Mouse (Mus musculus) MEL (cell line): Measurements from ENCODE around the gene Susd3. TPM values are rescaled to one million over a fixed set of nuclear protein-coding genes. Genes with fewer than 3 reads are reported as not detected.

Source experiments
- DNase-seq: peaks from one replicate; pipeline ENCODE4 v3.0.0; 2011; ENCODE audit warnings: low read depth, low spot score
- H3K27ac ChIP-seq: 2 replicates; pipeline ENCODE4 v1.5.1; 2012; ENCODE audit warnings: low read depth, mild to moderate bottlenecking, control low read depth, low read length, moderate library complexity; ENCODE audit not compliant: control insufficient read depth
- H3K27me3 ChIP-seq, 2 experiments: fragments of 150-350 bp in 1 of 2; sonication (generic) in 1 of 2; 2 replicates each; pipeline ENCODE4 v1.6.1; 2012; ENCODE audit warnings: low read length in 2 of 2, mild to moderate bottlenecking in 2 of 2, improper control_type of control experiment in 1 of 2, moderate library complexity in 1 of 2; ENCODE audit not compliant: insufficient read depth in 2 of 2, control insufficient read depth in 1 of 2
- H3K36me3 ChIP-seq, 2 experiments: 2 replicates each; pipeline ENCODE4 v1.6.1; 2012 to 2014; ENCODE audit warnings: low read length in 2 of 2, improper control_type of control experiment in 1 of 2, inconsistent platforms in 1 of 2, mild to moderate bottlenecking in 1 of 2; ENCODE audit not compliant: insufficient read depth in 2 of 2, control insufficient read depth in 1 of 2
- H3K4me1 ChIP-seq, 2 experiments: fragments of 150-350 bp in 1 of 2; sonication (generic) in 1 of 2; 2 replicates each; pipeline ENCODE4 v1.6.1; 2012; ENCODE audit warnings: low read length in 2 of 2, improper control_type of control experiment in 1 of 2, mild to moderate bottlenecking in 1 of 2; ENCODE audit not compliant: insufficient read depth in 2 of 2, control insufficient read depth in 1 of 2
- H3K4me3 ChIP-seq, 2 experiments: fragments of 150-350 bp in 1 of 2; sonication (generic) in 1 of 2; 2 replicates each; pipeline ENCODE4 v1.5.1; 2012; ENCODE audit warnings: low read depth in 2 of 2, low read length in 2 of 2, mild to moderate bottlenecking in 2 of 2, moderate library complexity in 2 of 2, control low read depth in 1 of 2, improper control_type of control experiment in 1 of 2; ENCODE audit not compliant: control insufficient read depth in 1 of 2, insufficient read depth in 1 of 2
- H3K79me2 ChIP-seq: 2 replicates; pipeline ENCODE4 v1.6.1; 2012; ENCODE audit warnings: mild to moderate bottlenecking, low read length, moderate library complexity; ENCODE audit not compliant: control insufficient read depth, poor library complexity, insufficient read depth
- H3K9ac ChIP-seq: 2 replicates; pipeline ENCODE4 v1.6.1; 2012; ENCODE audit warnings: low read depth, mild to moderate bottlenecking, control low read depth, low read length, moderate library complexity; ENCODE audit not compliant: control insufficient read depth, poor library complexity, severe bottlenecking
- H3K9me3 ChIP-seq: fragments of 150-350 bp; sonication (generic); replicated peaks from 2 replicates; pipeline ENCODE4 v1.6.1; 2012; ENCODE audit warnings: mild to moderate bottlenecking, low read length, improper control_type of control experiment, moderate library complexity; ENCODE audit not compliant: insufficient read depth
- BHLHE40 ChIP-seq: IDR thresholded peaks from 2 replicates; pipeline ENCODE4 v1.6.1; 2012; ENCODE audit warnings: low read depth, mild to moderate bottlenecking, inconsistent platforms, low read length, improper control_type of control experiment, borderline replicate concordance
- CHD1 ChIP-seq: IDR thresholded peaks from 2 replicates; pipeline ENCODE4 v1.6.1; 2012; ENCODE audit warnings: low read depth, mild to moderate bottlenecking, inconsistent platforms, low read length, improper control_type of control experiment
- CHD2 ChIP-seq: IDR thresholded peaks from 2 replicates; pipeline ENCODE4 v1.6.1; 2011; ENCODE audit warnings: low read length, improper control_type of control experiment
- E2F4 ChIP-seq: IDR thresholded peaks from 2 replicates; pipeline ENCODE4 v1.6.1; 2011; ENCODE audit warnings: low read depth, low read length, improper control_type of control experiment, borderline replicate concordance
- ETS1 ChIP-seq: IDR thresholded peaks from 2 replicates; pipeline ENCODE4 v1.6.1; 2012; ENCODE audit warnings: low read depth, mild to moderate bottlenecking, inconsistent platforms, low read length, improper control_type of control experiment, moderate library complexity
- HCFC1 ChIP-seq: IDR thresholded peaks from 2 replicates; pipeline ENCODE4 v1.6.1; 2012; ENCODE audit warnings: low read depth, mild to moderate bottlenecking, inconsistent platforms, low read length, improper control_type of control experiment, moderate library complexity
- JUND ChIP-seq: IDR thresholded peaks from 2 replicates; pipeline ENCODE4 v1.6.1; 2011; ENCODE audit warnings: low read depth, mild to moderate bottlenecking, improper control_type of control experiment, low read length
- MAX ChIP-seq: IDR thresholded peaks from 2 replicates; pipeline ENCODE4 v1.6.1; 2011; ENCODE audit warnings: low read length, improper control_type of control experiment
- MAZ ChIP-seq: IDR thresholded peaks from 2 replicates; pipeline ENCODE4 v1.6.1; 2012; ENCODE audit warnings: low read depth, mild to moderate bottlenecking, inconsistent platforms, low read length, improper control_type of control experiment
- MEF2A ChIP-seq: IDR thresholded peaks from 2 replicates; pipeline ENCODE4 v1.6.1; 2014; ENCODE audit warnings: low read depth, mild to moderate bottlenecking, inconsistent platforms, low read length, improper control_type of control experiment; ENCODE audit not compliant: poor library complexity, insufficient replicate concordance, severe bottlenecking; ENCODE audit errors: extremely low read depth
- MXI1 ChIP-seq: IDR thresholded peaks from 2 replicates; pipeline ENCODE4 v1.6.1; 2011; ENCODE audit warnings: mild to moderate bottlenecking, low read depth, low read length, improper control_type of control experiment
- MYB ChIP-seq: IDR thresholded peaks from 2 replicates; pipeline ENCODE4 v1.6.1; 2011; ENCODE audit warnings: mild to moderate bottlenecking, low read depth, low read length, improper control_type of control experiment
- MYC ChIP-seq: IDR thresholded peaks from 2 replicates; pipeline ENCODE4 v1.6.1; 2011; ENCODE audit warnings: low read depth, mild to moderate bottlenecking, low read length, improper control_type of control experiment, moderate library complexity
- NELFE ChIP-seq: IDR thresholded peaks from 2 replicates; pipeline ENCODE4 v1.6.1; 2011; ENCODE audit warnings: low read depth, low read length, improper control_type of control experiment
- POLR2A ChIP-seq, 2 experiments: IDR thresholded peaks; 2 replicates each; pipeline ENCODE4 v1.6.1; 2011 to 2012; ENCODE audit warnings: low read length in 2 of 2, mild to moderate bottlenecking in 2 of 2, control low read depth in 1 of 2, improper control_type of control experiment in 1 of 2, low read depth in 1 of 2, moderate library complexity in 1 of 2; ENCODE audit not compliant: control insufficient read depth in 1 of 2, insufficient read depth in 1 of 2, poor library complexity in 1 of 2
- POLR2AphosphoS5 ChIP-seq: IDR thresholded peaks from 2 replicates; pipeline ENCODE4 v1.6.1; 2012; ENCODE audit warnings: low read depth, borderline replicate concordance, mild to moderate bottlenecking, inconsistent platforms, low read length, moderate library complexity, mixed read lengths
- RAD21 ChIP-seq: IDR thresholded peaks from 2 replicates; pipeline ENCODE4 v1.6.1; 2011; ENCODE audit warnings: mild to moderate bottlenecking, low read depth, low read length, improper control_type of control experiment
- SIN3A ChIP-seq: IDR thresholded peaks from 2 replicates; pipeline ENCODE4 v1.6.1; 2012; ENCODE audit warnings: low read length, improper control_type of control experiment, inconsistent platforms
- SMC3 ChIP-seq: IDR thresholded peaks from 2 replicates; pipeline ENCODE4 v1.6.1; 2011; ENCODE audit warnings: low read depth, low read length, improper control_type of control experiment
- TBP ChIP-seq: IDR thresholded peaks from 2 replicates; pipeline ENCODE4 v1.8.0; 2011; ENCODE audit warnings: low read depth, low read length, improper control_type of control experiment
- USF1 ChIP-seq: IDR thresholded peaks from 2 replicates; pipeline ENCODE4 v1.6.1; 2014; ENCODE audit warnings: low read depth, mild to moderate bottlenecking, inconsistent platforms, low read length, improper control_type of control experiment, moderate library complexity
- ZC3H11A ChIP-seq: IDR thresholded peaks from 2 replicates; pipeline ENCODE4 v1.6.1; 2012; ENCODE audit warnings: low read depth, mild to moderate bottlenecking, inconsistent platforms, low read length, improper control_type of control experiment
- ZKSCAN1 ChIP-seq: IDR thresholded peaks from 2 replicates; pipeline ENCODE4 v1.6.1; 2012; ENCODE audit warnings: low read depth, mild to moderate bottlenecking, inconsistent platforms, low read length, improper control_type of control experiment, moderate library complexity
- ZMIZ1 ChIP-seq: IDR thresholded peaks from 2 replicates; pipeline ENCODE4 v1.6.1; 2012; ENCODE audit warnings: low read depth, mild to moderate bottlenecking, inconsistent platforms, low read length, improper control_type of control experiment, moderate library complexity
- ZNF384 ChIP-seq: IDR thresholded peaks from 2 replicates; pipeline ENCODE4 v1.6.1; 2012; ENCODE audit warnings: low read depth, mild to moderate bottlenecking, inconsistent platforms, low read length, improper control_type of control experiment
- polyA plus RNA-seq, 2 experiments: library from polyadenylated mRNA; stranded (reverse) in 1 of 2; unstranded in 1 of 2; fragments of >175 nt in 1 of 2; fragments of >200 nt in 1 of 2; gene quantifications; 2 replicates each; pipeline versions ENCODE4 v1.2.1 to v1.2.4; 2012; ENCODE audit warnings: low replicate concordance in 2 of 2, low read depth in 1 of 2; ENCODE audit not compliant: insufficient read length in 2 of 2, insufficient read depth in 1 of 2, missing spikeins in 1 of 2
- total RNA-seq: library from RNA; depleted of rRNA; stranded (reverse); fragments of 300-350 nt; gene quantifications from 2 replicates; pipeline ENCODE4 v1.2.3, GENCODE M21; 2012; rRNA removed

The Susd3 gene
- total RNA-seq (12.5 and 16.2 TPM in 2 replicates), polyA plus RNA-seq (10 to 100 TPM in 1 of 2 experiments, not detected in 1; 10.8 TPM)

GRCm38 (mm10) chr13:49248467-49248862 is at the start of gene Susd3:
Gene Susd3, minus strand, starts transcription at chr13:49248706.
- no peak for TF ChIP-seq MYB
- no peak for TF ChIP-seq USF1
- TF ChIP-seq ZKSCAN1, result no peak
- TF ChIP-seq BHLHE40, result no peak
- no peak for TF ChIP-seq HCFC1
- TF ChIP-seq SMC3, result no peak
- no peak for TF ChIP-seq CHD1
- TF ChIP-seq RAD21, result no peak
- no peak for TF ChIP-seq NELFE
- TF ChIP-seq TBP, result no peak
- TF ChIP-seq MYC, result no peak
- TF ChIP-seq SIN3A, result no peak
- TF ChIP-seq, all 39 proteins: peak for 0
- Histone ChIP-seq H3K36me3 (no peaks in the 10 kb centered on the region), H3K9me3 (no peaks in the 10 kb centered on the region), H3K27me3 (no peaks in the 10 kb centered on the region), H3K4me1 (peaks cover 0 to 6% of the 10 kb centered on the region in 2 experiments; a peak in 2 of 4 replicates), H3K27ac (no peak within 1 kb of the TSS), H3K9ac (peak within 1 kb of the TSS; percentile 47), H3K79me2 (no peaks in the 10 kb centered on the region), H3K4me3 (peak within 1 kb of the TSS; percentile 59 to 82)
- DNase-seq, result no peak

GRCm38 (mm10) chr13:49296270-49296669 is 47.8 kb upstream of the Susd3 start:
- H3K4me1 ChIP-seq, result 0 out of 4 replicates have a peak, but pooled peaks cover 0 to 3% of the 10 kb centered on the region in 2 experiments
- no peak for DNase-seq
- H3K9ac ChIP-seq, result no peak overlapping the region
- no peak overlapping the region for H3K27ac ChIP-seq
- no peaks in the 10 kb centered on the region for H3K79me2 ChIP-seq
- H3K36me3 ChIP-seq, result peaks cover 0 to 4% of the 10 kb centered on the region in 2 experiments; a peak in 2 of 4 replicates
- H3K4me3 ChIP-seq, result no peak overlapping the region
- H3K9me3 ChIP-seq, result no peaks in the 10 kb centered on the region
- TF ChIP-seq SIN3A, result no peak
- TF ChIP-seq TBP, result no peak
- TF ChIP-seq SMC3, result no peak
- TF ChIP-seq, all 39 proteins: peak for 0
- no peaks in the 10 kb centered on the region for H3K27me3 ChIP-seq

GRCm38 (mm10) chr13:49294108-49294507 is 45.6 kb upstream of the Susd3 start:
- 0 out of 4 replicates have a peak, but pooled peaks cover 0 to 3% of the 10 kb centered on the region in 2 experiments for H3K4me1 ChIP-seq

More at GRCm38 (mm10) chr13:49294108-49294507, 45.6 kb upstream of the Susd3 start:
- no peak overlapping the region for H3K4me3 ChIP-seq
- no peak overlapping the region for H3K9ac ChIP-seq
- TF ChIP-seq HCFC1 (no peak), CHD1 (no peak), MAX (no peak), MEF2A (no peak), MYB (no peak), MAZ (no peak), POLR2A (IDR thresholded peaks at IDR 0.05; ENCODE audit: control insufficient read depth in 1 of 2, insufficient read depth in 1 of 2, low read depth in 1 of 2, low read length in 2 of 2, poor library complexity in 1 of 2) (no peak), MXI1 (no peak), E2F4 (no peak), CHD2 (no peak), ZMIZ1 (no peak), JUND (no peak), ETS1 (no peak), ZC3H11A (no peak), ZNF384 (no peak), RAD21 (no peak), BHLHE40 (no peak), POLR2AphosphoS5 (no peak), USF1 (no peak)
- peaks cover 0 to 4% of the 10 kb centered on the region in 2 experiments; a peak in 2 of 4 replicates for H3K36me3 ChIP-seq
- no peak for DNase-seq
- H3K27ac ChIP-seq, result no peak overlapping the region
- H3K27me3 ChIP-seq, result no peaks in the 10 kb centered on the region
- H3K79me2 ChIP-seq, result no peaks in the 10 kb centered on the region
- H3K9me3 ChIP-seq, result no peaks in the 10 kb centered on the region
